Mouse (Mus musculus): ENCODE measurements at regions not wholly inside any gene's neighbourhood (a gene's known extent, or its start where the extent isn't known, plus 50 kb on each side); places are given as distances from the start of the nearest gene placed in this dataset.

GRCm38 (mm10) chr15:97167116-97167515, 79.8 kb upstream of the Pced1b start:
- TF ChIP-seq CTCF (IDR thresholded peaks at IDR 0.05; ENCODE audit: low read depth) (no peak), EP300 (IDR thresholded peaks at IDR 0.05; ENCODE audit: low read depth) (no peak)
